Mouse (Mus musculus) small intestine, adult 10 weeks (tissue): ENCODE results near the gene Edil3. TPM values are rescaled to one million over a fixed set of nuclear protein-coding genes. Genes with fewer than 3 reads are reported as not detected.

Experiments used
- polyA plus RNA-seq: library from polyadenylated mRNA; stranded (reverse); fragments of 350-450 nt; fragmentation: Illumina TruSeq; extraction: RNeasy Lipid Tissue Mini Kit (QIAGEN cat#74804); gene quantifications from one replicate; pipeline ENCODE4 v1.2.3, GENCODE M21; 2014; ENCODE audit warnings: low replicate concordance

The Edil3 gene
- 3.0 TPM for polyA plus RNA-seq

DNA sequence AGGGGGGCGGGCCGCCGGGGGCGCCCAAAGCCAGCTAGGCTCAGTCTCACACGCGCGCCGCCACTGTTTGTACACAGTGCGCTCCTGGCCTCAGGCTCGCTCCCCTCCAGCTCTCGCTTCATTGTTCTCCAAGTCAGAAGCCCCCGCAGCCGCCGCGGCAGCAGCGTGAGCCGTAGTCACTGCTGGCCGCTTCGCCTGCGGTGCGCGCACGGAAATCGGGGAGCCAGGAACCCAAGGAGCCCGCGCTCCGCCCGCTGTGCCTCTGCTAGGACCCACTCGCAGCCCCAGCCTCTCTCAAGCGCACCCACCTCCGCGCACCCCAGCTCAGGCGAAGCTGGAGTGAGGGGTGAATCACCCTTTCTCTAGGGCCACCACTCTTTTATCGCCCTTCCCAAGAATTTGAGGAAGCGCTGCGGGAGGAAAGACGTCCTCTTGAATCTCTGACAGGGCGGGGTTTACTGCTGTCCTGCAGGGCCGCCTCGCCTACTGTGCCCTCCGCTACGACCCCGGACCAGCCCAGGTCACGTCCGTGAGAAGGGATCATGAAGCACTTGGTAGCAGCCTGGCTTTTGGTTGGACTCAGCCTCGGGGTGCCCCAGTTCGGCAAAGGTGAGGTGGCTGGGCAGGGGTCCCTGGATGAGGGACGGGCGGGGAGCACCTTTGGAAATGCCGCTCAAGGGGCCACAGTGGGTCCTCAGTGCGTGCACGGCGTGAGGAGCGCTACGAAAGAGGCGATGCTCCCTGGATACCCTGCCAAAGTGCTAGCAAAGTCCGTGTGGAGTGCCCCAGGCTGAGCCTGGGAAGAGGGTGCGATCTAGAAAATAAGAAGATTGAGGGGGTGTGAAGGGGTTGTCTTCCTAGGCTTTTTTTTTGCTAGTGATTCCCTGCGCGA lies at the start of gene Edil3:
Edil3 (plus strand) TSS at position 33 of the 892 bp plus-strand sequence.

